Mouse (Mus musculus) C2C12 (cell line): ENCODE measurements around the gene Creb3l1. TPM values are rescaled to one million over a fixed set of nuclear protein-coding genes. Genes with fewer than 3 reads are reported as not detected.

Experiments used
- H3K27me3 ChIP-seq: one replicate; pipeline ENCODE4 v1.6.1; 2011; ENCODE audit not compliant: control insufficient read depth, insufficient read depth, insufficient read length
- H3K36me3 ChIP-seq: one replicate; pipeline ENCODE4 v1.6.1; 2011; ENCODE audit not compliant: control insufficient read depth, insufficient read depth
- H3K4me3 ChIP-seq: one replicate; pipeline ENCODE4 v1.5.1; 2011; ENCODE audit warnings: mild to moderate bottlenecking, control low read depth; ENCODE audit not compliant: poor library complexity, insufficient read depth, severe bottlenecking
- H3K79me2 ChIP-seq: one replicate; pipeline ENCODE4 v1.6.1; 2011; ENCODE audit not compliant: control insufficient read depth, insufficient read depth
- H3K79me3 ChIP-seq: one replicate; pipeline ENCODE4 v1.6.1; 2011; ENCODE audit warnings: low read depth, control low read depth
- H3ac ChIP-seq: one replicate; pipeline ENCODE3; 2011; ENCODE audit warnings: low read depth; ENCODE audit not compliant: control insufficient read depth, insufficient read length
- CEBPB ChIP-seq: IDR thresholded peaks from one replicate; pipeline ENCODE4 v1.6.1; 2011; ENCODE audit warnings: low read depth, mild to moderate bottlenecking, control low read depth, moderate library complexity
- CTCF ChIP-seq: IDR thresholded peaks from one replicate; pipeline ENCODE4 v1.5.1; 2011; ENCODE audit not compliant: control insufficient read depth, insufficient read depth, insufficient read length
- FOSL1 ChIP-seq: IDR thresholded peaks from one replicate; pipeline ENCODE4 v1.8.0; 2011; ENCODE audit warnings: mild to moderate bottlenecking, low read length; ENCODE audit not compliant: poor library complexity, insufficient read depth, severe bottlenecking
- MAX ChIP-seq: IDR thresholded peaks from one replicate; pipeline ENCODE4 v1.6.1; 2011; ENCODE audit warnings: mild to moderate bottlenecking, control low read depth
- MYOD1 ChIP-seq: IDR thresholded peaks from one replicate; pipeline ENCODE4 v1.6.1; 2011; ENCODE audit warnings: low read depth; ENCODE audit not compliant: control insufficient read depth, insufficient read length
- MYOG ChIP-seq: IDR thresholded peaks from one replicate; pipeline ENCODE4 v1.6.1; 2011; ENCODE audit not compliant: control insufficient read depth, insufficient read length; ENCODE audit errors: extremely low read depth
- USF1 ChIP-seq: IDR thresholded peaks from one replicate; pipeline ENCODE4 v1.6.1; 2011; ENCODE audit warnings: low read depth, mild to moderate bottlenecking, control low read depth, moderate library complexity
- polyA plus RNA-seq: library from polyadenylated mRNA; unstranded; fragments of >200 nt; fragmentation: generic; extraction: Trizol; gene quantifications from one replicate; pipeline ENCODE4 v1.2.1, GENCODE M21; 2012; ENCODE audit warnings: missing spikeins

Gene Creb3l1
- polyA plus RNA-seq, 1 experiment = 87.1 TPM

- Histone ChIP-seq H3K79me2 (peaks cover 70% of the 10 kb centered on the region), H3K4me3 (no peak overlapping the region), H3K27me3 (no peaks in the 10 kb centered on the region), H3K36me3 (no peaks in the 10 kb centered on the region), H3K79me3 (peaks cover 19% of the 10 kb centered on the region), H3ac (peak overlapping the region; percentile 33)
- no peak for TF ChIP-seq USF1
- TF ChIP-seq MAX = peak; percentile 86
- TF ChIP-seq CEBPB = no peak
- TF ChIP-seq MYOG = no peak
- peak; percentile 94 for TF ChIP-seq MYOD1
These were observed 76.7 kb downstream of the Creb3l1 start for GRCm38 (mm10) chr2:91947397-91948150.

GRCm38 (mm10) chr2:91946836-91947235 lies 77.5 kb downstream of the Creb3l1 start:
- no peak for TF ChIP-seq CEBPB
- TF ChIP-seq MAX = no peak
- no peak for TF ChIP-seq CTCF
- TF ChIP-seq MYOD1 = no peak
- TF ChIP-seq USF1 = no peak
- no peak for TF ChIP-seq MYOG
- no peak for TF ChIP-seq FOSL1
- Histone ChIP-seq H3K79me2 (peaks cover 66% of the 10 kb centered on the region), H3ac (no peak overlapping the region), H3K36me3 (peaks cover 4% of the 10 kb centered on the region), H3K4me3 (no peak overlapping the region), H3K27me3 (no peaks in the 10 kb centered on the region), H3K79me3 (peaks cover 15% of the 10 kb centered on the region)

GRCm38 (mm10) chr2:91945483-91945882 lies 78.8 kb downstream of the Creb3l1 start, which contains the start of gene Gm9821:
Gene Gm9821 (plus strand): TSS chr2:91945703.
- TF ChIP-seq USF1 (no peak), FOSL1 (no peak), MYOD1 (no peak), MYOG (no peak), CEBPB (no peak), CTCF (no peak), MAX (no peak)
- Histone ChIP-seq H3K79me3 (peaks cover 13% of the 10 kb centered on the region), H3ac (no peak within 1 kb of the TSS), H3K27me3 (no peaks in the 10 kb centered on the region), H3K79me2 (peaks cover 56% of the 10 kb centered on the region), H3K4me3 (no peak within 1 kb of the TSS), H3K36me3 (peaks cover 9% of the 10 kb centered on the region)

- TF ChIP-seq CTCF (peak; percentile 96), MYOD1 (no peak)
- H3ac ChIP-seq = no peak overlapping the region
- H3K79me3 ChIP-seq = peaks cover 7% of the 10 kb centered on the region
- H3K27me3 ChIP-seq = no peaks in the 10 kb centered on the region
- peaks cover 9% of the 10 kb centered on the region for H3K36me3 ChIP-seq
- H3K79me2 ChIP-seq = peaks cover 45% of the 10 kb centered on the region
- H3K4me3 ChIP-seq = no peak overlapping the region
These were observed 79.9 kb downstream of the Creb3l1 start for GRCm38 (mm10) chr2:91944170-91944950.

GRCm38 (mm10) chr2:91942356-91942755 lies 81.9 kb downstream of the Creb3l1 start:
- no peak overlapping the region for H3ac ChIP-seq
- no peak for TF ChIP-seq MYOD1
- TF ChIP-seq CEBPB = no peak
- no peak for TF ChIP-seq CTCF
- TF ChIP-seq MAX = no peak
- no peak for TF ChIP-seq FOSL1
- TF ChIP-seq MYOG = no peak
- no peak for TF ChIP-seq USF1
- H3K79me3 ChIP-seq = peaks cover 3% of the 10 kb centered on the region
- no peak overlapping the region for H3K4me3 ChIP-seq
- peaks cover 30% of the 10 kb centered on the region for H3K79me2 ChIP-seq
- H3K36me3 ChIP-seq = peaks cover 20% of the 10 kb centered on the region
- H3K27me3 ChIP-seq = no peaks in the 10 kb centered on the region
